Mouse (Mus musculus) cortical plate, adult 2 months (tissue): Measurements from ENCODE around the gene Dhrs9.

ENCODE experiments used
- CTCF ChIP-seq: fragments of 200-500 bp; IDR thresholded peaks from 2 replicates; pipeline ENCODE4 v1.5.1; 2011; ENCODE audit warnings: mild to moderate bottlenecking, control low read depth, low read length; ENCODE audit not compliant: insufficient read depth; ENCODE audit errors: extremely low read depth
- POLR2A ChIP-seq: fragments of 200-500 bp; IDR thresholded peaks from 2 replicates; pipeline ENCODE4 v1.6.1; 2011; ENCODE audit warnings: mild to moderate bottlenecking, low read length, control low read depth; ENCODE audit not compliant: insufficient read depth; ENCODE audit errors: extremely low read depth

GRCm38 (mm10) chr2:69400866-69401604, 20.8 kb downstream of the Dhrs9 start:
- no peak for TF ChIP-seq POLR2A
- no peak for TF ChIP-seq CTCF
